Mouse (Mus musculus) CD4-positive, CD25-positive, alpha-beta regulatory T cell, adult 9 weeks (primary cell): ENCODE data around the gene Tnfaip2. TPM values are rescaled to one million over a fixed set of nuclear protein-coding genes. Genes with fewer than 3 reads are reported as not detected.

Experiments
- polyA plus RNA-seq: library from polyadenylated mRNA; unstranded; fragments of 100-300 nt; shearing (Covaris generic); gene quantifications from one replicate; pipeline ENCODE4 v1.2.1, GENCODE M21; 2017

Tnfaip2 gene
- not detected for polyA plus RNA-seq

GRCm38 (mm10) chr12:111442309-111443010, at the start of gene Tnfaip2:
Tnfaip2 (plus strand) TSS chr12:111442469.

GRCm38 (mm10) chr12:111406622-111407021, 35.6 kb upstream of the Tnfaip2 start, which contains the start of gene Lbhd2:
Lbhd2 (plus strand) TSS chr12:111406809.

DNA sequence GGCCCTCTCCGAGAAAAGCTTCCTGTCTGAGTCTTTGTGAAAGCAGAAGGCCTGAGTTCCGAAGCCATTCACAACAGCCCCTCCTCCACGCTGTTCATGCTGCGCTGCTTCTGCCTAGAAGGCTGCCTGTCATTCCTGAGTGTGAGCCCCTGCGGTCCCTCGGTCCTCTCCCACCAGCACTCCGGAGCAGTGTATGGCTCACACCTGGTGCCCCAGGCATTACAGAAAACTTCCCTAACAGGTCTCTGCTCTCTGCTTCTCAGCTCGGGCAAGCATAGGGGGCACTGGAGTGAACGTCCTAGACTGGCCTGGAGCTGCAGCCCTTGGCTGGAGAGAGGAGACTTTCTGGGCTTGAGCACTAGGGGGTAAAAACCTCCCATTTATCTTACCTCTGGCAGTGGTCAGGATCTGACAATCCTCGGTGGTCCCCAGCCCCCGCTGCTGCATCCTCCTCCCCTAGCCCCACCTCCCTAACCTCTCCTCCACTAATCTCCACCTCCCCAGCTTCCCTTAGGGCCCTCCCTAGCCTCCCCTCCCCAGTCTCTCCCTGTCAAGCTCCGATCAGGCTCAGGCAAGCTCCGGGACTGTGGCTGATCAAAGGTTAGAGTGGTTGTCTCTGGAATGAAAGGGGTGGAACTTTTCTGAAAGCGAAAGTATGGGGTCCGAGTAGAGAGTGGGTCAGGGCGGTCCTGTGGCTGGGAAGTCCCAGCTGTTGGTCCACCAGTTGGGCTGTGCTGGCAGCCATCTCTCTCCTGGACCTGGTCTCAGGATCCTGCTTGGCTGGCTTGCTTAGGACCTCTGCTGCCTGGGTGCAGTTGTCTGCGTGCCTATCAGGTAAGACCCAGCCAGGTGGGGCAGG, 25.1 kb upstream of the Tnfaip2 start, which contains the start of gene Exoc3l4:
Gene Exoc3l4 (plus strand): TSS at position 97 of the 859 bp plus-strand sequence.

DNA sequence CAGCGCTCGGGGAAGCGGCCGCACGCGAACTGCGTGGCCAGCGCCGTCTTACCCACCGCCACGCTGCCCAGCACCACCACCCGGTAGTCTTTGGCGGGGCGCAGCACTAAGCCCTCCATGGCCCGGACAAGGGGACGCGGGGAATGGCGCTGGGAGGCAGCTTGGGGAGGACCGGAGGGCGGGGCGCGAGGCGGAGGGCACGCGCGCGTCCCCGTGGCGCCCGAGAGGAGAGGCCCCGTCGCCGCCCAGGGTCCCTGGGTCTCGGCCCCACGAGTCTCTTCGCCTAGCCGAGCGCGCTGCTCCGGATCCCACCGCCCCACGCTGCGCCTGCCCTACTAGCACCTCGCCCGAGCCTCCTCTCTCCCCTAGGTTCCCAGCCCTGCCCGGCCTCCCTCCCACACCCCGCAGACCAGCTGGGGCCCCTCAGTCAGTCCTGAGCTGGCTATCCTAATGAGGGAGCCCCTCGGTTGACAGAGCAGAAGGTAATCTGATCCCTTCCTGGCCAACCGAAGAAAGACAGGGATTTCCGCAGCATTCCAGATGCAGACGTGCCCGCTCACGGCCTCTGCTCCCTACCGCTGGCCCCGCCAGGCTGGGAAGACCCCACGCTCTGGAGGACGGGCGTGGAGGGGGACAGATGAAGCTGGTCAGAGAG, 43.5 kb downstream of the Tnfaip2 start, which contains the start of gene Gm266:
Gene Gm266 (minus strand): TSS at position 172 of the 655 bp plus-strand sequence.

Other genes starting within 250 kb of the Tnfaip2 start
- not detected for gene Amn, start 171.4 kb upstream of the Tnfaip2 start, polyA plus RNA-seq
- gene Cdc42bpb, start 64.8 kb upstream of the Tnfaip2 start, polyA plus RNA-seq: not detected
- not detected for gene Lbhd2, start 35.7 kb upstream of the Tnfaip2 start, polyA plus RNA-seq
- not detected for gene Exoc3l4, start 25.5 kb upstream of the Tnfaip2 start, polyA plus RNA-seq
- gene Gm266, start 43.4 kb downstream of the Tnfaip2 start, polyA plus RNA-seq: not detected
- 107 TPM for gene Eif5, start 95.5 kb downstream of the Tnfaip2 start, polyA plus RNA-seq
- gene Mark3, start 132.1 kb downstream of the Tnfaip2 start, polyA plus RNA-seq: 14.7 TPM
- gene Ckb, start 229.9 kb downstream of the Tnfaip2 start, polyA plus RNA-seq: 41.3 TPM
- 25.4 TPM for gene Trmt61a, start 235.6 kb downstream of the Tnfaip2 start, polyA plus RNA-seq